Mouse (Mus musculus) brain, adult 2 months (tissue): ENCODE results near the gene Mprip.
"Not testable (repeated sequence)": the region's sequence is repeated elsewhere in the genome, so short reads cannot be mapped to it uniquely, and the experiment has no call there.

Experiments used
- DNase-seq: peaks from one replicate; pipeline ENCODE4 v3.0.0; 2011; ENCODE audit warnings: low read depth, low spot score

The Mprip gene

DNA sequence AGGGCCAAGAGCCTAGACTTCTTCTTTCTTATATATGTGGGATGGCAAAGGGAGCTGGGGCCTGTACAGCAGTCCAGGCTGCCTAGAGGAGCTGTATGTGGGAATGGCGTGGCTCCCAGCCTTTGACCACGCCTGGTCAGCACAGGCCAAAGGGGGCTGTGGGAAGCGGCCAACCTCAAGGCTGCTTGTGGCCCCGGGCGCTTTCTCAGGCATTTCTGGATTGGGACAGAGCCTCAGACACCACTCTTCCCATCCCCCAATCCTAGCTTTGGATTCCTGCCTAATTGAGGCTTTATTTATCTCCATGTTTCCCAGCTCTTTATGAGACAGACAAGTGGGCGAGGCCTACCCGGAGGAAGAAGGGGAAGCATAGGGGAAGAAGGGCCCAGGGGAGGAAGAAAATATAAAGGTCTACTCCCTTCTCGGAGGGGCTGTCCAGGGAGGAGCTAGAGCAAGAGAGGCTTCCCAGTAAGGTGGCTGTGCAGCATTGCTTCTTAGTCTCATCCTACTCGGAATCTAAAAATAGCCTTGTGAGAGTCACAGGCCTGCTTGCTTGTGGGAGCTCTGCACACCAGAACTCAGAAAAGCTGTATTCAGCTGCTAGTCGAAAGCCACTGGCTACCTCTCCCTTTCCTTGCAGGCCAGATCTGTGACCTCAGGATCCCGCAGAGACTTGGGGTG is 47.0 kb downstream of the Mprip start:
- DNase-seq: peak; percentile 96

GRCm38 (mm10) chr11:59715424-59715840 is 54.3 kb downstream of the Mprip start:
- DNase-seq: no peak

DNA sequence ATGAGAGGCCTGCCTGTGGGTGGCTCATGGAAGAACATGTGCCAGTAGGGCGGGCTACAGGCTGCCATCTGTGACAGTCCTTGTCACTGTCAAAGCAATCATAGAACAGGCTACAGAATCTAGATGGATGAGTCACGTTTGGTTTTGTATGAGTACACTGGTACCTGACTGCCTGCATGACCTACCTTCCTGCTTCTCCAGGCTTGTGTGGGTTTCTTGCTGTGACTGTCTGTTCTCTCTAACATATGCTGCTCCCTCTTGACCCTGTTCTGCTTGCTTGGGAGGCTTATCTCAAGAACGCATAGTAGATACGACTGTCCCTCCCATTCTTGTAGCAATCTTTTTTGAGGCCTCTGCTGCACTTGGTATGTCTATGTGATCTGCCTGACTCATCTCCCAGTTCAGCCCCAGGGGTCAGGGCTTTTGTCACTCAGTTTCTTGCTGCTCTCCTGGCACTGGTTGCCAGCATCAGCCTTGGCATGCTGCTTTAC is 56.7 kb downstream of the Mprip start:
- peak; percentile 82 for DNase-seq

GRCm38 (mm10) chr11:59719185-59719584 is 58.1 kb downstream of the Mprip start:
- no peak for DNase-seq

- peak; percentile 60 for DNase-seq
These were observed 60.3 kb downstream of the Mprip start for GRCm38 (mm10) chr11:59721385-59721784.

DNA sequence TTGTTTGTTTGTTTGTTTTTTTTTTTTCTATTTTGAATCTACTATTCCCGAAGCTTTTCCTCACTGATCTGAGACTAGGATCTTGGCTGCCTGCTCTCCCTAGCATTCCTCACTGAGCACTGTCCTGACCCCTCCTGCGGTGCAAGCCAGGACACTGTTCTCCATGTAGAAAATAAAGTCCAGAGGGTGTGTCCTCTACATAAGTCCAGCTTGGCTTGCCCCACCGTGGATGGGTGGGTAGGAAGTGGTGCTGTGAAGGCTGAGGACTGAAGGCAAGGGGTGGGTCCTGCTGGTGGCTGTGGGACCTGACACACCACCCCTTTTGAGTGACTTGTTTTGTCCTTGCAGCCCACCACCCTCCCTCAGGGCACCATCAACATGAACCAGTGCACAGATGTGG is 66.1 kb downstream of the Mprip start:
- no peak for DNase-seq

DNA sequence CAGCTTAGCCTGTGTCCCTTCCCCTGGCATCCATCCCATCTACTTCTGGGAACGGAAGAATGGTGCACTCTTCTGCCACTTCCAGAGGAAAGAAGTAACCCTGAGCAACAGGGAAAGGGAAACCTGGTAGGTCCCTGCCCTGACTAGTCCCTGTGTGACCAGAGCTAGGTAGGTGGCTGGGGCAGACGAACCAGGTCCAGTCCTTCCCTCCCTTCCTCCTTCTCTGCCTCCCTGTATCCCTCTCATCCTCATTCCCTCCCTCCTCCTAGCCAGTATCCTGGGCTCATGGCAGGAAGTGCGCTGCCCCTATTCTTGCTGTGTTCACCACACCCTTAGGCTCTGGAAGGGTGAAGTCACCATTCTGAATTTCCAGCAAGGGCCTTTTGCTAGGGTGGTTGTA is 70.7 kb downstream of the Mprip start:
- DNase-seq: no peak

GRCm38 (mm10) chr11:59732407-59733066 is 71.4 kb downstream of the Mprip start:
- DNase-seq: peak; percentile 88

DNA sequence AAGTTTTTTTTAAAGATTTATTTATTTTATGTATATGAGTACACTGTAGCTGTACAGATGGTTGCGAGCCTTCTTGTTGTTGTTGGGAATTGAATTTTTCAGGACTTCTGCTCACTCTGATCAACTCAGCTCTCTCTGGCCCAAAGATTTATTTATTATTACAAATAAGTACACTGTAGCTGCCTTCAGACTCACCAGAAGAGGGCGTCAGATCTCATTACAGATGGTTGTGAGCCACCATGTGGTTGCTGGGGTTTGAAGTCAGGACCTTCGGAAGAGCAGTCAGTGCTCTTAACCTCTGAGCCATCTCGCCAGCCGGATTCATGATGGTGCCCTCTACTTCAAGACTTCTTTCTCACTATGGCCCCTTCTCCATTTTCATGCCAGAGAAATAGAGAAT is 72.5 kb downstream of the Mprip start:
- DNase-seq: not testable (repeated sequence)

DNA sequence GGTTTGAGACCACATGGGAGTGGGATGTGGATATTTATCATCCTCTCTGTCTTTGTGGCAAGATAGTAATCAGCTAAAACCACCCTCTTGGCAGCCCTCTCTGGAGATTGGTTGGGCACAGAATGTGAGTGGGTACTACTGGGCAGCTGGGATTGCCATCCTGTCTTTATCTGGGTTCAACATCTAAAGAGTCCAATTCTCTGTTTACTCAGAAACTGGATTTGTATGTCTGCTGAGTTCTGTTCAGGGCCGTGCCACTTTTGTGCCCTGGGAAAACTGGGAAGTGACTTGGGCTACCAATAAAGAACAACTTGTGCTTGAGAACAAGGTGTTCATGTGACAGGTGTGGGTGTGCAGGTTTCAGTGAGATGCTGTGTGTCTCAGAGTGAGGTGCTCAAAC is 73.2 kb downstream of the Mprip start:
- DNase-seq: no peak

- not testable (repeated sequence) for DNase-seq
These were observed 74.8 kb downstream of the Mprip start for GRCm38 (mm10) chr11:59735938-59736337.

DNA sequence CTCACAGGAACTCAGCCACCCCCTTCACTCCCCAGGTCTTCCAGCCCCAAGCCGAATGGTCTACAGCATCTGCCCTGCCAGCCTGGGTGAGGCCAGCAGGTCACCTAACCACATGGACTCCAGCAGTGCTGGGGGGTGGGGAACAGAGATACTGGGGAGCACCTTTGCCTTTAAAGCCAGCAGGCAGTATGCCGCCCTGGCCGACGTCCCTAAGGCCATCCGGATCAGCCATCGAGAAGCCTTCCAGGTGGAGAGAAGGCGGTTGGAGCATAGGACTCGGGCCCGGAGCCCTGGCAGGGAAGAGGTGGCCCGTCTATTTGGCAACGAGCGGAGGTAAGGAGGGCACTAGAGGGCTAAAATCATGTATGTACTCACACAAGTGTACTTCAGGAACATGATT is 76.1 kb downstream of the Mprip start:
- DNase-seq: no peak

DNA sequence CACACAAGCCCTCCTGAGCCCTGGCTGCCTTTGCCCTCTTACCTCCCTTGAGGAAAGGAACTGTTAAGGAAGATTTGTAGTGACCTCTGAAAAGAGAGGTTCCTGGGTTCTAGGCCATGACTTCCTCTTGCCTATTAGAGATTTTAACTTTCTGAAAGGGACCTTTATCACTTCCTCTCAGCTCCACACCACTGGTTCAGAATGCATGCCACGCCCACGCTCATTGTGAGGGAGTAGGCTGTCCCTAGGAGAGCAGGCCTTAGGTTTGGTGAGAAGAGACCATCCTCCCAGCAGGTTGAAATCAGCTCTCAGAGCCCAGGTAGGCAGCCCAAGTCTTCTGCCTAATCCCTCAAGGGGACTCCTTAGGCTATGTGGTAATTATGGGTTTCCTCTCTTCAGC is 78.9 kb downstream of the Mprip start:
- no peak for DNase-seq

DNA sequence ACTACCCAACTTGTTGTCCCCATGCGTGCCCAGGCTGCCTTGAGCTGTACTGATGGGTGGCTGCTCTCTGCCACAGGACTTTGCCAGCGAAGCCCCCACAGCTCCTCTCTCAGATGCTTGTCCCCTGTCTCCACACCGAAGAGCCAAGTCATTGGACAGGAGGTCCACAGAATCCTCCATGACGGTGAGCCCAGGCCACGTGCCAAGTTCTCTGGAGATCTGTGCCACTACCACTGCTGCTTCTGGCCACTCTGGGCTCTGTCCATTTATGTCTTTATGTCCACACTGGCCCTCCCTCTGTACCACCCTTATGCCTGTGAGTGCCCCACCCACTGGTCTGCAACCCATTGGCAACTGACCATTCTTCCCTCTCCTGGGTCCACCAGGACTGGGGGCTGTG is 80.8 kb downstream of the Mprip start:
- no peak for DNase-seq

- peak; percentile 46 for DNase-seq
These were observed 82.2 kb downstream of the Mprip start for GRCm38 (mm10) chr11:59743307-59743706.

GRCm38 (mm10) chr11:59743712-59744111 is 82.6 kb downstream of the Mprip start:
- DNase-seq: peak; percentile 73

- DNase-seq: no peak
These were observed 83.3 kb downstream of the Mprip start for GRCm38 (mm10) chr11:59744374-59744773.

- peak; percentile 40 for DNase-seq
These were observed 84.7 kb downstream of the Mprip start for GRCm38 (mm10) chr11:59745851-59746250.

DNA sequence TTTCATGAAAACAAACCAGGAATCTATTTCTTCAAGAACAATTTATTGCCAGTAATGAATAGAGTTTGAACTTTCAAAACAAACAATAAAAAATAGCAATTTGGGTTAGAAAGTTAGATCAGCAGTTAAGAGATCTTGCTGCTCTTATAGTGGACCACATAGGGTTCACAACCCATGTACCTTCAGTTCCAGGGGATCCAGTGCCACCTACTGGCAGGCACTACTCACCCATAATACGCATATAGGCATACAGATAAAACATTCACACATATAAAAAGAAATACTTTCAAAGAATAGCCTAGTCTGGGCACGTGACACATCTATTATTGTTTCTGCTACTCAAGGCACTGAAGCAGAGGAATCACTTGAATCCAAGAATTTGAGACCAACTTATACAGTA is 85.5 kb downstream of the Mprip start:
- DNase-seq: peak; percentile 77

- no peak for DNase-seq
These were observed 87.9 kb downstream of the Mprip start for GRCm38 (mm10) chr11:59749050-59749449.

DNA sequence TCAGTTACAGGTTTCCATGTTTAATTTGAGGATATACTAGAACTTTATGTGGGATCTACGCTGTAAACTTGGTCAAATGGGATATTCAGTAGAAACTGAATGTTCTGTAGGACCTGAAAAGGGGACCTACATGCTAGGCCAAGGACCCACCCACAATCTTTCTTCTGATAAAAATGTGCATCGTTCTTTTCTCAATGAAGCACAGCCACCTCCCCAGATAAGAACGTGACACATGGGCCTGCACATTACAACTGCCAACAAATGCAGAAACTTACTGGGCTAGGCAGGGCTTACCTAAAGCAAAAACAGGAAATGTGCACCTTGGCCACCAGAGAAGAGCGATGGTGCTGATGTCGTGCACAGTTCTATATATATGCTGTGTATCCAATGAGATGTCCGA is 93.4 kb downstream of the Mprip start:
- no peak for DNase-seq

DNA sequence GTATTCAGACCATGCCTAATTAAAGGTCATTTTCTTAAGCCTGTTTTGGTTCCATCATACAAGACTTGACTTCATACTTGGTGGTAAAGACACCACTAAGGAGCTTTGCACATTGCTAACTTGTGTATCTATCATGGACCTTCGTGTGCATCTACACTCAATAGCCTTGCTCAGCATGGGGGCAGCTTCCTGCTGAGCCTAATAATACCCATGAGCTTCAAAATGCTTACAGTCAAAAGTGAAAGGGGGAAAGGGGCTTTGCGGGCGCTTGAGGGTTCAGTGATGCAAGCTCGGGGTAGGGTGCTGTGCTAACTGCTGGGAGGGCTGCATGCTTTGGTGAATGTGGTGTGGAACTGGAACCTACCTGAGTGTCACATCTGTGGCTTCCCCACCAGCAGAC is 95.2 kb downstream of the Mprip start:
- DNase-seq: no peak
